Mouse (Mus musculus) kidney, adult 18-20 months (tissue): Measurements from ENCODE around the gene Wwc2.

Experiments
- DNase-seq: peaks from one replicate; pipeline ENCODE4 v3.0.0; 2021

Wwc2 gene

DNA sequence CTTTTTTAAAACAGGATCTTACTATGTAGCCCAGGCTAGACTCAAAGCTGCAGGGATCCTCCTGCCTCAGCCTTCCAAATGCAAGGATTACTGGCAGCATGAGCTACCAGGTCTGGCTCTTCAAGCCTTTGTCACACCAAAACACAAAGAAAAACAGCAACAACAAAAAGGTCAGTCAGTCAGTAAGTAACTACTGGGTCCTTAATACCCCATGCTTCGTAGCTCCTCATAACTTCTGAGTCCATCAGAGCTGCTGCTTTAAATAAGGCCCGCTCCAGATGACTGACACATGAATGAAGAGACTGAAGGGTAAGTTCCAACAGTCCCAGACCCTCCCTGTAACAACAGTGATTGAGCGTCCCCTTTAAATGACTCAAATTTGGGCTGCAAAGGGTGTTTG is 90.8 kb downstream of the Wwc2 start:
- DNase-seq = no peak

DNA sequence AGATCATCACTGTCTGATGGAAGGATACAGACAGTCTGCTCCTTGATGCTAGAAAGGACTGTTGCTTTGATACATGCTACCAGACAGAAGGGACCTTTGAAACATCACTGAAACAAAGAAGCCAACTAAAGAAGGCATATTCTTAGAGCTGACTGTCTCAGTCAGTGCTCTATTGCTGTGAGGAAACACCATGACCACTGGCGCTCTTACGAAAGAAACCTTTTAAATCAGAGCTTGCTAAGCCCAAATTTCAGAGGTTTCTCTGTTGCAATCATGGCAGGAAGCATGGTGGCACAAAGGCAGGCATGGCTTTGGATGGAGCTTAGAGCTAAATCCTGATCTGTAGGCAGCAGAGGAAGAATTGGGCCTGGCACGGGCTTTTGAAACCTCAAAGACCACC is 98.3 kb downstream of the Wwc2 start:
- DNase-seq = no peak

DNA sequence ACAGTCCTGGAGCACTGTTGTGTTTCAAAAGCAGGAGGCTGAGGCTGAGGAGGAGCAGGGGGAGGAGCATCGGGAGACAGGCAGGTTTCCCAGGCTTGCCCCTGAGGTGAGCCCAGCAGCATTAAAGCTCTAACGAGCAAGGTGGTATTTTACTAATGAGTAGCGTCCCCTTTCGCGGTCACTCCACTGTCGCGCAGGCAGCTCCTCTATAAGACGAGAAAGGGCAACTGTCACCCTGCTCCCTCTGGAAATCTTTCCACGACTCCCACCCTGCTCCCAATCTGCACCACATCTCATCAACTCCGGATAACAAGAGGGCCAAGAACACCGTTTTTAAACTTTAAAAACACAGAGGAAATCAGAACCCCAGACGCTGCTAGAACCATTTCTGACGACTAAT is 99.1 kb downstream of the Wwc2 start:
- no peak for DNase-seq

DNA sequence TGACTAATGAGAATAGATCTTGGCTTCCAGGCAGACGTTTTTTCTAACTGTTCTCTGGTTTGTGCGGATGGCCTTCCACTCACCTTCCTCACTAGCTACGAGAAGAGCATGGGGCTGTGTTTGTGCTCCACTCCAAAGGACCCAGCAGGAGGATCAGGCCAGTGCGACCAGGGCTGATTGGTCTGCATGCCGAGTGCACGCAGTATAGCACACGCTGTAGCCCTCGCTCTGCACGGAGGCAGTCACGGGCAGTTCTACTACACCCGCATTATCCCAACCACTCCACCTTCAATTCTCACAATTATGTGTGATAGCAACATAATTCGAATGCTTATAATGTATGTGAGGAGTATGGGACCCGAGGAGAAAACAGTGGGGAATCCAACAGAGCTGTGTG is 99.9 kb downstream of the Wwc2 start:
- DNase-seq = no peak

DNA sequence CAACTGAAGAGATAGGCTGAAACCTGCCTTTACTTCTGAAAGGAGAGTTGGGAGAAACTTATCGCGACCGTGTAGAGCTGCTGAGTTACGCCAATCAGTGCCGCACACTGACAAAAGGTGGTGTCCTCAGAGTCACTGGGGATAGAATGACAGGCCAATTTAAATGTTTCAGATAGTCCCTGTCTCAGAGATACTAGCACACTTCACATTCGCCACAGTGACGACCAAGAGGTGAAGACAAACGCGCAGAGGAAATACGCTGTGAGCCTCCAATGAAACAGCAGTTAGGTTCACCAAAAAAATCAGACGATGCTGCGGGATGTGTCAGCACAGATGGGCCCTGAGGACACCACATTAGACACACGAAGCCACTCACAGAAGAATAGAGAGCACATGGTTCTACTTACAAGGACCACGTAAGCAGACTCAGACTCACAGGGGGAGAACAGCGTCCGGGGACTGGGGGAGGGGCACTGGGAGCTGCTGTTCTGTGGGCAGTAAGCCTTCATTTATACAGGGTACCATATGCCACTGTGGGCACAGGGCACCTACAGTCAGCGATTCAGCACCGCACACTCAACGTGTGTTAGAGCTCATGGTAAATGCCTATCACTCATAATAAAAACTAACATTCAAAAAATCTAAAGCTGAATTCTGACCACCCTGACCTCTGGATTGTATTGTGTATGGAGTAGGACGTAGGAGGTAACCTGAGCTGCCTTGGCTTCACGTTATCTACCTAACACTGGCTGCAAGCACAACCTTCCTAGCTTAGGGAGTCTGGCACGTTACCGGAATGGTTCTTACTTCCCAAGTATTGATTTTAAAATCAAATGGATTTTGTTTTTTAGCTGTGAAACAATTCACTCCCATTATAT is 100.5 kb downstream of the Wwc2 start:
- no peak for DNase-seq

DNA sequence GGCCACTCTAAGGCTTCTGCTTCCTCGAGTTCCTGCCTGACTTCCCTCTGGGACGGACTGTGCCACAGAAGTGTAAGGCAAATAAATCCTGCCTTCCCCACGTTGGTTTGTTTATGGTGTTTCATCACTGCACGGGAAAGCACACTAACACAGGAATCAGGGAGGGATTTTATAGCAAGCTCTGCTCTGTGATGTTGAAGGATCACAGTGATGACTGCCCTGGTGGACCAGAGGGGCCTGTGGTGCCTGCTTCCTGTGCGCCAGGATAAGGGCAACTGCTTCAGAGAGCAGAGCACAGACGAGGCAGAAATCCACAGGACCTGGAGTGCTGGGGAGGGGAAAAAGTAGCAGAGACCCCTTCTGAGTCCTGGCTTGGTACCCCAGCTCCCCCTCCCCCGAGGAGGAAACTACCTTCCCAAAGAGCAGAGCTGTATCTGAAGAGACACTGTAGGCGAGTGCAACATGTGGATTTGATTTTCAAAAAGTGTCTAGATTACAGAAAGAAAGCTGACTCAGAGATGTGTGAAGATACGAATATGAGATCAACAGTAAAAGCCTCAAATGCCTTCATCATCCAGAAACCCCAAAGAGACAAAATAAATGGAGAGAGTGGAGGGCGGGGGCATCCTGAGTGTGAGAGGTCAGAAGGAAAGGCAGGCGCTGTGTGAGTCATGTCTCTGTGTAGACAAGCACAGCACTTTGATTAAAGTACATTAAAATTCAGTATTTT is 101.7 kb downstream of the Wwc2 start:
- DNase-seq = no peak

DNA sequence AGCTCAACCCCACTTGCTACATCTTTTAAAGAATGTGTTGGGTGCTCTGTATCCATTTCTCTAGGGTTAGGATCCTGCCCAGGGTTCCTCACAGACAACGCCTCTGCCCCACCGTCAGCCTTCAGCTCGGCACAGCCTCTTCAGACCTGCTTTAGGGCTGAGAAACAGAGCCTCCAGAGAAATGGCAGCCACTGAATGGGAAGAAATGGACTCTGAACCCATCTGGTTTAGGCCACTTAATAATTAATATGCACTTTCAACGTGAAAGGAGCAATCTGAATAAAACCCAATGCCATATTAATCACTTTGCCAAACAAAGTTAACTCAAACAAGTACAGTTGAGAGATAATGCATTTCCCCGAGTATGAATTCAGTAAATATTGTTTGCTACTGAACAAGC is 106.4 kb downstream of the Wwc2 start:
- DNase-seq = peak; percentile 26

DNA sequence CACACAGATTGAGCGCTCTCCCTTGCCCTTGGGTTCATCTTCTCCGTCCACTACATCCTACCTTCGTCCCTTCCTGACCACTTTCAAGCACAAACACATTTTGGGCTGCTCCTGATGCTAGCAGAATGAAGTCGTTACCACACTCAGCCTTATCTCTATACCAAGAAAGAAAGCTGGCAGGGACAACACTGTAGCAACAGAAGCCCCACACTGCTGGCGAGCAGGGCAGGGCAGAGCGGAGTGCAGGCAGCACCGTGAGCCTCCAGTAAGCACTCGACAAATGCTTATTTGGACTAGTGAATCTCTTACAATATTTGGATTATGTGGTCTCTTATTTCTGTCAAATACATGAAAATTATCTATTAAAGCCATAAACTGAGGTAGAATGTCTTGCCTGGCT is 107.0 kb downstream of the Wwc2 start:
- no peak for DNase-seq

DNA sequence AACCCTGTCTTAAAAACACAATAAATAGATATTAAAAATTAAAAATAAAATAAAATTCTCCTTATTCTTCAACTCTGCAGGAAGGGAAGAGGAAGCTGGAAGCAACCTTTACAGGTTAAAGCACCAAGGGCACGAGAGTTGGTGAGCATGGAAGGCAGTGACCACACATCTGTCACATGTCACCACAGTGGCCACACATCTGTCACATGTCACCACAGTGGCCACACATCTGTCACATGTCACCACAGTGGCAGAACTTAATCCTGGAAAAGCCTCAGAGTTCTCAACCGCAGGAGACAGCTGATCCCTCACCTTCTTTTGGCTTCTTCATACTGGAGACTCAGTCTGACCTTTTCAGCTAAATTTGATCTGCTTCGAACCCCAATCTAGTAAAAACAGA is 112.2 kb downstream of the Wwc2 start:
- no peak for DNase-seq

DNA sequence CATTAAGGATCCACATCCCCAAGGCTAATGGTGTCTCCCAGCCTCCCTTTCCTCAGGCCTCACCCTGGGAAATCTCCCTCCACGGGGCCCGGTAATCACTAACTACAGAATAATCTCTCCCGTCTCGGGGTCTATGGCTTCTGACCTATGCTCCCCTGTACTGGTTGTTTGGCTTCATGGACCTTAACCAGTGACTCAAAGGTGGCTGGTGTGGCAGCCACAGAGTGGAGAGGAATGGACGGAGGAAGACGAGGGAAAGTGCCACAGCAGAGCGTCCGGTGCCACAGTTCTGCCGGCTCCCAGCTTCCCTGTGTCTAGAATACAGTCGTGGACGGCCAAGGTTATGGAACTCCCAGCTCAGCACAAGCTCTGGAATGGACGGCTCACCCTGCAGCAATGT is 114.9 kb downstream of the Wwc2 start:
- DNase-seq = peak; percentile 36

DNA sequence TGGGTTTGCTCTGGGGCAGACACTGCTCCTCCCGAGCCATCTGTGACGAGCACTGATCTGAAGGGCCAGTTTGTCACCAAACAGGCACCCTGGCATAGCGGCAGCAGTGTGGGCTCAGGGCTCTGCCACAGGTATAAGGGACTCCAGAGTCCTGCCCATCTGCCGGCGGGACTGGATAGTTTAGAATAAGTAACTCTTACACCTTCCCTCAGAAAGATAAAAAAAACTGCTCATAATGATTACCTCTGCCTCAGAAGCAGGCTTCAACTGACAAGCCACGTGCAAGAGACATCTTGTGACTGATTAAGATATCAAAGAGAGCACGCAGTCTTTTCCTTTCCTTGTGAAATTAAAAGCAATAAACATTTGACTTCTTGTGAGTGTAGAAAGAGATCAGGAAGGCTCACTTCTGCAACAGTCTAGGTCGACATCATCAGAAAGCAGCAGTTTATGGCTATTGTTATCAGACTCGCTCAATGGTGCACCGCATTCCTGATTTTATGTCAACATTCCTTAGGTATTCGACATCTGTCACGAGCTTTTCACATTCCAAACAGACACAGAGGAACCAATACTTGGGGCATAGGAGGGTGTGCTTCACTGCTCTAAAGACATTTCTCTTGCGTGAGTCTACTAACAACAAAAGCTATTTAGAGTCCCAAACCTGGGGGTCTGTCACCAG is 116.1 kb downstream of the Wwc2 start:
- no peak for DNase-seq

DNA sequence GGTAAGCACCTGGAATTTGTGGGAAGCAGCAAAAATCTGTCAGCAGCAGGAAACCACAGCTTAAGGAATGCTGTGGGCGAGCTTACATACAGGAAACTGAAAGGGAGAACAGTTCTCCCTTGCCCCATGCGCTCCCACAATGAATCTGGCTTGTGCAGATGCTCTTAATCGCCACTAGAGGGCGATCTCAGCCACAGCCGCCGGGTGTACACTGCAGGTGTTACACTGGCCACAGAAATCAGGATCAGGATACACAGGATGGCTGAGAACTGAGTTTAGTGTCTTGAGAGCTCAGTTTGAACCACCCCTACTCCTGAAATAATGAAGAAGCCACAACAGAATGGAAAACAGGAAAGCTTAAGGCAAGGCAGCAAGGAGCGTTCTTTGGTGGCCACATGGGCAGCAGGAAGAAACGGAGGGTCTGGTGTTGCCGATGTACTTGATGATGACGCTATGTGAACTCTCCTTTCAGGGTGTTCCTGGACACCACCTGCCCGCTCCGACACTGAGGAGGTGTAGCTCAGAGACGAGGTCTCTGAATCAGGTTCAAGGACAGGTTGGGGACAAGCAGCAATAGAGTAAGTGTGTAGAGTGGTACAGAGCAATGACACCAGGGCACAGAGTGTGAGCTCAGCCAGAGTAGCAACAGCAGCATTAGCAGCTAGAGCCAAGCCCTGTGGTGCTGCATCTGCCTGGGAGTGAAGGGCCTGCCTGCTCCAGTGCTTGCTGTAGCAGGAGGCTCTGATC is 118.2 kb downstream of the Wwc2 start:
- peak; percentile 45 for DNase-seq

DNA sequence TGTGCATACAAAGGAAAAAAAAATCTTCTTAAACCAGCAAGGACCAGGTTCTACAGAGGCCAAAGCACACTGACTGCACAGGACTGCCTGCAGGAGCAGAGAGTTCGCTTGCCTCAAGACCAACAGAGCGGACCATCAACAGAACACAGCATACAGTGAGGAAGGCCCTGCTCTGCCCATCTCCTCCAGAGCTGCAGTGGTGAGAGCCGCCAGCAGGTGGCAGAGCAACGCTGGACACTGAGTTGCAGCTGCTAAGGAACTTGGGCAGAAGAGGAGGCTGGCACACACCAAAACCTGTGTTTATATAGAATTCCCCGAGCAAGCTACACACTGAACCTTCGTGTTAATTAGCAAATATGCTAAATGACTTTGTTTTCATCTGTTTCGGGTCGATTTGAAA is 123.7 kb downstream of the Wwc2 start:
- DNase-seq = peak; percentile 89

DNA sequence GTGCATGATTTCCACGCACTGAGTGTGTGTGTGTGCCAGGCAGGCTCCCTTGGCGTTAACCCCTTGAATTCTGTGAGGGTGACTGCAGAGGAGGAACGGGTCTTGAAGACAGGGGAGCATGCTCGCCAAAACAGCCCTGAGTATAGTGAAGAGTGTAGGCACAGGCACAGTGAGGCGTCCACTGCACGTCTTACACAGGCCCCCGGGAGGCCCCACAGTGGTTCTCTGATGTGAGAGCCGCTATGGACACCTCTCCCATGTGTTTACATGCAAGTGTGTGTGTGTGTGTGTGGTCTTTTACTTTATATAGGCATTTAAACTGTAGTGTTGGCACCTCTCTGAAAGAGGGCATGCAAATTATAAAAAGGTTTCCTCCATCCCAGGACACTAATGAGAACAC is 124.2 kb downstream of the Wwc2 start:
- DNase-seq = no peak

DNA sequence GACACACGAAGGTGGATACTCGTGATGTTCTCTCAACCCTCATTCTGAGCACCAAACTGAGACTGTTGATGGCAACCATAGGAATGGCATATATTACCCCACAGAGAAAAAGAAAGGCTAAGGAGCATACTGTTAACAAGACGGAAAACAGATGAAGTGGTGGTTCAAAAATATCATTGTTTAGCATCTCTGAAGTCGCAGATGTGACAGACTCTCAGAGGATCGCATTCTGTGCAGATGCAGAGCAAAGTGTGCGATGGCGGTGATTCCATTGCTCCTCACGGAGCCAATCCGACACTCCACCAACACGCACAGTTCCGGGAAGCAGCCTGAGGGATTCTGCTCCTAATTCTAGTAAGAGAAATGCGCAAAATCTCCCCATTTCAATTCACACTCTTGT is 131.5 kb downstream of the Wwc2 start:
- no peak for DNase-seq

DNA sequence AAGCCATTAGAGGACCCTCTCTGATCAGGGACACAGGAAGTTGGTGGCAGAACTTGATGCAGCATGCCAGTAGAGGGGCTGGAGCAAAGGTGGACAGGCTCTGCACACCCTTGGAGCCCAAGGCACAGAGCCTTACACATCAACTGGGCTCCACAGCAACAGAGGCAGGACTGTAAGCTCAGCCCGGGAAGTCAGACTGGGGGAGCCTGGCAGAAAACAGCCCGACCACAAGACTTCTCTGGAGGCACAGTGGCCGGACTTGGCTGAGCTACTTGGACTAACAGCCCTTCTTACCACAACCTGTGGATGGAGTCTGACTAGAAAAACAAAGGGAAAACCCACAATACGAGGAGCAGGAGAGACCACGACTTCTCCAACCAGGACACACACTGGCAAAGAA is 137.4 kb downstream of the Wwc2 start:
- no peak for DNase-seq

DNA sequence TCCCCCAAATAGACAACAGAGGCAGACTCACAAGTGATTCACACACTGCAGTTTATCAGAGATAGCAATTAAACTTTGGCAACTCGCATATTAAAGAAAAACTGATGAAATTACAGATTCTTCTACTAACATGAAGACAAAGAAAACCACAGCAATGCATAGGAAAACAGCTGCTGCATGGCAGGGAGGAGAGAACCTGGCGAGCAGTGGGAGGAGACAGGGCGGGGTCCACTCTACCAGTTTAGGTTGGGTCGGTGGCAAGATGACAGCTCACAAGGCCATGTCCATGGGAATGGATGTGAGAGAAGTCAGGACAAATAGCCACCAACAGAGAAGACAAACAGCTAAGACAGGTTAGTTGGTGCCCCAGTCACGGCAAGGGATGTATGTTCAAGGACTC is 138.0 kb downstream of the Wwc2 start:
- DNase-seq = no peak

DNA sequence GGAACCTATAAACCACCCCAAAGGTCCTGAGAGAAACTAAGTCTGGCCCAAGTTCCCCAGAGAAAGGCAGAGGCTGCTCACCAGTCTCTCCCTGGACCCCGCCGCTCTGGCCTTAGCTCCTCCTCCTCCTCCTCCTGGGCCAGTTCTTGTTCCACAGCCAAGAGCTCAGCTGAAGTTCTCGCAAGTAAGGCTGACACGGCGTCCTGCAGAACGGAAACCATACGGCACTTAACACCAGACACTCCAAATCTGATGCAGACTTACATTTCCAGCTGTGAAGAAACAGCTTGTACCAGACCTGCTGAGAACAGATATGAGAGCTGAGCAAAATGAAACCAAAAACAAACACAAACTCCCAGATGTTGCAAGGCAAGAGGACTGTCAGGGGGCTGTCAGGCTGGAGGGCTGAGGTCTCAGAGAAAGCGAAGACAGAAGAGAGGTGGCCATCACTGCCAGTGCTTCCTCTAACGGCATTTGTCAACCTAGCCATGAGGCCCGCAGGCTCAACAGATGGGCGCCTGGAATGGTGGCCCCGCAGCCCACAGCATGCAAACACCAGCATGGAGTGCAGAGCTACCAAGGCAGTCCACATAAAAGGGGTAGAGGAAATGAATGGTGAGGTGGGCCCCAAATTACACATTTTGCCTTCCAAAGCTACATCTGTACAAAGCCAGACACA is 138.8 kb downstream of the Wwc2 start:
- DNase-seq = no peak

DNA sequence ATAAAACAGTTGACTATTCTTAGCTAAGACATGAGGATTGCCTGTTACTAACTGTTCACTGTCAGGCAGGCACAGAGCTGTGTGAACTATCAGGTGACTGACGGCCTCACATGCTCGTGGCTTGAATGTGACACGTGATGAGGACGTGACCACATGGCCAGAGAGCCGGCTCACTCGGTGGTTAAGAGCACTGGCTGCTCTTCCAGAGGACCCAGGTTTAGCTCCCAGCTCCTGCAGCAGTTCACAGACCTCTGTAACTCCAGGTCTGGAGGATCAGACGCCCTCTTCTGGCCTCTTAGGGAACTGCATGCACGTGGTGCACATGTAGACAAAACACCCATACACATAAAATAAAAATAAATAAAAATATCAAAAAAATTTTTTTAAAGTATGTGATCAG is 140.9 kb downstream of the Wwc2 start:
- no peak for DNase-seq

DNA sequence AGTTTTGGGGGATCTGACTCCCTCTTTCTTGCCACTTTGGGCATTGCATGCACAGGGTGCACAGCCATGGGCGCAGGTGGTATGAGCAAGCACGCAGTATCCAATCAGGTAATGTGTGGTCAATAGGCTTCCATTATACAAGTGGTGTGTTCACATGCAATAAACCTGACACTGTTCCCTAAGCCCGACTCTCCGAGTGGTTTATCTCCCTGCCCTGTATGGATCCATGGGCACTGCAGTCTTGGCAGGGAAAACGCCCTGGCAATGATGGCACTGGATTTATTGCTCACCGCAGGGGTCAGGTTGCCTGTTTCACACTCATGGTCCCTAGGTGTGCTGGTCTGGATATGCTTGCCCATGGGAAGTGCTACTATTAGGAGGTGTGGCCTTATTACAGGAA is 142.8 kb downstream of the Wwc2 start:
- DNase-seq = no peak

DNA sequence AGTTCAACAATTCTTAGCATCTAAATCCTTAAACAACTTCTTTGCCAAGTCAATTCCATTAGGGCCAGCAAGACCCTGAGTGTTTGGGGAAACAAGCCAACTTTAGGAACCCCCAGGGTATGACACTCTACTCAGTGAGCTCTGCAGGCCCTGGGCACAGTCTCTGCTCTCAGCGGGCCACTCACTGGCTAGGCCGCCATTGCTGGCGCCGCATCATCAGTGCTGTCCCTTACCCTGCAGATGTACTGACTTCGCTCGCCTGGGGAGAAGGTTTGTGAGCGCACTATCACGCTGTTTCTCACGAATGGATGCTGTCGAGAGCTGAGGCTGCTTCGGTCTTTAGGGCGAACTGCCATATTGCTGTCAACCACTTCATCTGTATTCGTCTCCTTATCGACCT is 143.6 kb downstream of the Wwc2 start:
- no peak for DNase-seq

DNA sequence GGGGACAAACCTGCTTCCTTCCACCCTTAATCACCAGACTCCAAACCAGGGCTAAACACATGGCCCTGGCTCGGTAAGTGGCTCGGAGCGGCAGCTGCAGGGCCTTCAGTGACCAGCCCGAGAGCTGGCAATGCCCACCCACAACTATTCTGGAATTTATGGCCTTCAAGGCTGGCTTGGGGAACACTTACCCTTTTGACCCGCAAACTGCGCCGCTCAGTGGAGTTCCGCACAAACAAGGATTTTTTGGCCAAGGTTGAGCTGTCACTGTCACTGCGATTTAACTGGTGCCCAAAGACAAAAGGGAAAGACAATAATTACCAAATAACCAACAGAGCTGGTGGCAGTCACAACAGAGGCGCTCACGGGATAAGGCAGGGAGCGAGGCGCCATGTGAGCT is 144.8 kb downstream of the Wwc2 start:
- no peak for DNase-seq

DNA sequence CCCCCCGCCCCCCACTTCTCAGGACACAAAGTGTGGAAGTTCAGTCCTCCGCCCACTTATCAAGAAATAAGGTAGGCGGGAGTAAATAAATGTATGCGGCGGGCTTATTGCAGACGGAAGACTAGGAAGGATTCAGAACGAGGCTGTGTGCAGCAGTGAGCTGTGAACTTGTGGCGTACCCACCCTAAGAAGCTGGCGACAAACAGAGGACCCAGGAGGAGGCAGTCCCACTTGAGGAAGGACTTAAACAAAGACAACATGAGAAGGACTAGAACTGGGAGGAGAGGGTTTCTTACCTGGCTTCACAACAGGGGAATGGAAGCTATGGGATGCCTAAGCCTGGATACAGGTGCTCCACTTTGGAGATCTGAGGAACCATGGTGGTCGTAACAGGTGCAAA is 147.1 kb downstream of the Wwc2 start:
- no peak for DNase-seq
